Mouse (Mus musculus) lung, embryonic 14.5 days (tissue): Measurements from ENCODE around the gene Ulk1. TPM values are rescaled to one million over a fixed set of nuclear protein-coding genes. Genes with fewer than 3 reads are reported as not detected.
"Not testable (repeated sequence)": the region's sequence is repeated elsewhere in the genome, so short reads cannot be mapped to it uniquely, and the experiment has no call there.

Source experiments
- ATAC-seq: fragments of 200-750 bp; cut with Nextera tagmentation; 2 replicates; pipeline ENCODE4 v1.8.0; 2017; ENCODE audit warnings: mild to moderate bottlenecking, moderate TSS enrichment, moderate library complexity; ENCODE audit not compliant: insufficient read depth
- DNase-seq: peaks from one replicate; pipeline ENCODE4 v3.0.0-alpha.2; 2015
- H3K27ac ChIP-seq: fragments of 300-500 bp; sonication (generic); 2 replicates; pipeline ENCODE4 v1.5.1; 2014; ENCODE audit warnings: low read depth, mild to moderate bottlenecking, moderate library complexity
- H3K27me3 ChIP-seq: fragments of 300-500 bp; sonication (generic); 2 replicates; pipeline ENCODE4 v1.6.1; 2014; ENCODE audit warnings: low read length, control low read depth; ENCODE audit not compliant: insufficient read depth
- H3K36me3 ChIP-seq: fragments of 300-500 bp; sonication (generic); 2 replicates; pipeline ENCODE4 v1.6.1; 2014; ENCODE audit warnings: control low read depth; ENCODE audit not compliant: insufficient read depth
- H3K4me1 ChIP-seq: fragments of 300-500 bp; sonication (generic); 2 replicates; pipeline ENCODE4 v1.6.1; 2014; ENCODE audit warnings: antibody characterized with exemption, control low read depth; ENCODE audit not compliant: insufficient read depth
- H3K4me2 ChIP-seq: fragments of 300-500 bp; sonication (generic); 2 replicates; pipeline ENCODE4 v1.6.1; 2014; ENCODE audit warnings: mild to moderate bottlenecking
- H3K4me3 ChIP-seq: fragments of 300-500 bp; sonication (generic); 2 replicates; pipeline ENCODE4 v1.5.1; 2014; ENCODE audit warnings: low read depth, low read length
- H3K9ac ChIP-seq: fragments of 300-500 bp; sonication (generic); 2 replicates; pipeline ENCODE4 v1.6.1; 2014
- H3K9me3 ChIP-seq: fragments of 300-500 bp; sonication (generic); 2 replicates; pipeline ENCODE4 v1.6.1; 2016; ENCODE audit warnings: low read depth, low read length, control low read depth
- CTCF ChIP-seq: IDR thresholded peaks from 2 replicates; pipeline ENCODE4 v1.5.1; 2016; ENCODE audit warnings: antibody characterized with exemption, low read depth
- WGBS: fragments of 180-500 bp; shearing (Covaris S2); extraction: QIAGEN DNeasy Blood & Tissue Kit; methylation state at CpG from one replicate; pipeline ENCODE4 v1.1.7; 2014; 5-methylcytosine and 5-hydroxymethylcytosine counted together
- polyA plus RNA-seq: library from polyadenylated mRNA; unstranded; fragments of >200 nt; fragmentation: Nextera tagmentation; extraction: Ambion mirVana; gene quantifications from 2 replicates; pipeline ENCODE4 v1.2.1, GENCODE M21; 2014

Ulk1 gene
- polyA plus RNA-seq, 1 experiment from 2014 or later = 39.2 TPM

GRCm38 (mm10) chr5:110778263-110778662 is 31.6 kb downstream of the Ulk1 start:
- Histone ChIP-seq H3K4me1 (peaks cover 7% of the 10 kb centered on the region; the same call in 1 of the 2 replicates), H3K36me3 (peaks cover 51% of the 10 kb centered on the region), H3K4me3 (no peak overlapping the region), H3K27me3 (no peaks in the 10 kb centered on the region), H3K27ac (no peak overlapping the region), H3K9ac (no peak overlapping the region), H3K4me2 (no peak overlapping the region), H3K9me3 (no peaks in the 10 kb centered on the region)
- DNase-seq (no peak), ATAC-seq (no peak)
- 86% methylated on average over 12 of the region's 12 CpGs for WGBS
- no peak for TF ChIP-seq CTCF

- ATAC-seq (no peak), DNase-seq (no peak)
- Histone ChIP-seq H3K27me3 (no peaks in the 10 kb centered on the region), H3K4me2 (no peak overlapping the region), H3K27ac (no peak overlapping the region), H3K36me3 (peaks cover 63% of the 10 kb centered on the region), H3K9ac (no peak overlapping the region), H3K9me3 (no peaks in the 10 kb centered on the region), H3K4me3 (no peak overlapping the region), H3K4me1 (peaks cover 7% of the 10 kb centered on the region; the same call in 1 of the 2 replicates)
- 87% methylated on average over 2 of the region's 2 CpGs for WGBS
- TF ChIP-seq CTCF = no peak
Observed at GRCm38 (mm10) chr5:110776141-110776540, 33.8 kb downstream of the Ulk1 start.

- no peak overlapping the region for H3K4me3 ChIP-seq
- no peak for TF ChIP-seq CTCF
- DNase-seq (no peak), ATAC-seq (no peak)
- H3K4me1 ChIP-seq = 0 out of 2 replicates have a peak, but pooled peaks cover 3% of the 10 kb centered on the region
- H3K4me2 ChIP-seq = no peak overlapping the region
- no peak overlapping the region for H3K9ac ChIP-seq
- 92% methylated on average over 11 of the region's 11 CpGs for WGBS
- H3K9me3 ChIP-seq = no peaks in the 10 kb centered on the region
- no peaks in the 10 kb centered on the region for H3K27me3 ChIP-seq
- H3K36me3 ChIP-seq = peaks cover 63% of the 10 kb centered on the region
- H3K27ac ChIP-seq = no peak overlapping the region
Observed at GRCm38 (mm10) chr5:110774511-110774910, 35.4 kb downstream of the Ulk1 start.

- peaks cover 57% of the 10 kb centered on the region for H3K36me3 ChIP-seq
- not testable (repeated sequence) for H3K9ac ChIP-seq, H3K4me3 ChIP-seq, H3K4me2 ChIP-seq, H3K4me1 ChIP-seq, H3K9me3 ChIP-seq, ATAC-seq, H3K27me3 ChIP-seq, H3K27ac ChIP-seq, DNase-seq
- WGBS = 91% methylated on average over 10 of the region's 10 CpGs
Observed at GRCm38 (mm10) chr5:110772945-110773344, 37.0 kb downstream of the Ulk1 start.

GRCm38 (mm10) chr5:110770448-110771158 is 39.3 kb downstream of the Ulk1 start, which contains the start of gene Ep400:
Ep400 (minus strand) TSS chr5:110770717.
- ATAC-seq (peak; percentile 98), DNase-seq (peak; percentile 100)
- under 1% methylated on average over 83 of the region's 83 CpGs for WGBS
- peak; percentile 76 for TF ChIP-seq CTCF
- Histone ChIP-seq H3K36me3 (peaks cover 34% of the 10 kb centered on the region), H3K27me3 (no peaks in the 10 kb centered on the region), H3K4me3 (peak within 1 kb of the TSS; percentile 95), H3K27ac (peak within 1 kb of the TSS; percentile 96), H3K4me1 (peaks cover 7% of the 10 kb centered on the region; the same call in 1 of the 2 replicates), H3K9me3 (no peaks in the 10 kb centered on the region), H3K4me2 (peak within 1 kb of the TSS; percentile 65), H3K9ac (peak within 1 kb of the TSS; percentile 89)

GRCm38 (mm10) chr5:110770031-110770445 is 39.9 kb downstream of the Ulk1 start:
- WGBS = under 1% methylated on average over 56 of the region's 58 CpGs
- peak overlapping the region; percentile 96 for H3K27ac ChIP-seq
- H3K4me3 ChIP-seq = peak overlapping the region; percentile 95
- H3K27me3 ChIP-seq = no peaks in the 10 kb centered on the region
- peaks cover 29% of the 10 kb centered on the region for H3K36me3 ChIP-seq
- TF ChIP-seq CTCF = no peak
- DNase-seq (peak; percentile 74), ATAC-seq (peak; percentile 61)
- no peaks in the 10 kb centered on the region for H3K9me3 ChIP-seq
- peaks cover 7% of the 10 kb centered on the region; the same call in 1 of the 2 replicates for H3K4me1 ChIP-seq
- H3K9ac ChIP-seq = peak overlapping the region; percentile 89
- peak overlapping the region; percentile 65 for H3K4me2 ChIP-seq

GRCm38 (mm10) chr5:110769272-110769671 is 40.6 kb downstream of the Ulk1 start:
- Histone ChIP-seq H3K4me3 (peak overlapping the region; percentile 95), H3K4me2 (peak overlapping the region; percentile 65), H3K27ac (no peak overlapping the region), H3K9me3 (no peaks in the 10 kb centered on the region), H3K9ac (peak overlapping the region; percentile 89), H3K27me3 (no peaks in the 10 kb centered on the region), H3K4me1 (peaks cover 7% of the 10 kb centered on the region; the same call in 1 of the 2 replicates), H3K36me3 (peaks cover 22% of the 10 kb centered on the region)
- no peak for TF ChIP-seq CTCF
- WGBS = 51% methylated on average over 4 of the region's 4 CpGs
- ATAC-seq (no peak), DNase-seq (no peak)
